Mouse (Mus musculus): ENCODE data around the gene Nup214. TPM values are rescaled to one million over a fixed set of nuclear protein-coding genes. Genes with fewer than 3 reads are reported as not detected.
A peak's percentile ranks its signal among the peaks of the same experiment; 100 is the strongest.

Gene Nup214
- total RNA-seq, 1 experiment from 2014 or later: 76.3 TPM

DNA sequence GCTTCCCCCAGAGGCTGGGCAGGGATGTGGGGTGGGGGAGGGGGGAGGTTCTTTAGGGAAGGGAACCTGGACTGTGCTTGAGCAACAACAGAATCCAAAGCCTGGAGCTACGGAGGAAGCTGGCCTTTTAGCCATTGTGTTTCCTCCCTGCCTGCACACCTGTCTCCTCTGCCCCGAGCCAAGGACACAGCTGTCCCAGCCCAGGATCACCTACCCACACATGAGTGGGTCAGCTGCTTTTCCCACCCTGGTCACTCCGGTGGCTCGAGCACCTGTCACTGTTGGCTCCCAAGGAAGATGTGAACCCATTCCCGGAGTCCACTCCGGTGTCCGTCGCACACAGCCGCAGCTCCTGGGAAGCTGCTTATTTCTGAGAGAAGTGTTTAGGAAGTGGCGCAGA is 17.0 kb upstream of the Nup214 start:
- no peak for ATAC-seq (replicated peaks in 1 of 2; ENCODE audit: insufficient read depth in 1 of 2, low FRiP score in 2 of 2, low TSS enrichment in 1 of 2, low read depth in 1 of 2, poor library complexity in 2 of 2, severe bottlenecking in 2 of 2)

GRCm38 (mm10) chr2:31960986-31961385 is 13.2 kb upstream of the Nup214 start:
- ATAC-seq (replicated peaks in 1 of 2; ENCODE audit: insufficient read depth in 1 of 2, low FRiP score in 2 of 2, low TSS enrichment in 1 of 2, low read depth in 1 of 2, poor library complexity in 2 of 2, severe bottlenecking in 2 of 2): no peak

DNA sequence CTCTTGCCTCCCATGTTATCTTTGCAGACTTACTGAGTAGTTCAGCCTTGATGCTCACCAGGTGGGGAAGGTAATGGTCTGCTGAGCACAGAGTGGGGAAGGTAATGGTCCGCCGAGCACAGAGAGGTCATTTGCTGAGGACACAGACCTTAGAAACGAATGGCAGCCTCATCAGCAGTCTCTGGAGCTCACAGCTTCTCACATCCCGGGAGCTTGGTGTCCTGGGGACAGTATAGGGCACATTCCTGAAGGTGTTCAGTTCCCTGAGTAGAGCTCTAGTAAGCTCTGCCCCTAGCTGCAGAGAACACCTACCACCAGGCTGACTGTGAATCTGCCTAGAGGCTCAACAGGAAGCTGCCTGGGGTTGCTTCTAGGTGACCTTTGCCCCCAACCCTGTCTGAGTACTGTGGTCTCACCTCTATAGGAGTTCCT is 12.4 kb upstream of the Nup214 start:
- no peak for ATAC-seq (replicated peaks in 1 of 2; ENCODE audit: insufficient read depth in 1 of 2, low FRiP score in 2 of 2, low TSS enrichment in 1 of 2, low read depth in 1 of 2, poor library complexity in 2 of 2, severe bottlenecking in 2 of 2)

DNA sequence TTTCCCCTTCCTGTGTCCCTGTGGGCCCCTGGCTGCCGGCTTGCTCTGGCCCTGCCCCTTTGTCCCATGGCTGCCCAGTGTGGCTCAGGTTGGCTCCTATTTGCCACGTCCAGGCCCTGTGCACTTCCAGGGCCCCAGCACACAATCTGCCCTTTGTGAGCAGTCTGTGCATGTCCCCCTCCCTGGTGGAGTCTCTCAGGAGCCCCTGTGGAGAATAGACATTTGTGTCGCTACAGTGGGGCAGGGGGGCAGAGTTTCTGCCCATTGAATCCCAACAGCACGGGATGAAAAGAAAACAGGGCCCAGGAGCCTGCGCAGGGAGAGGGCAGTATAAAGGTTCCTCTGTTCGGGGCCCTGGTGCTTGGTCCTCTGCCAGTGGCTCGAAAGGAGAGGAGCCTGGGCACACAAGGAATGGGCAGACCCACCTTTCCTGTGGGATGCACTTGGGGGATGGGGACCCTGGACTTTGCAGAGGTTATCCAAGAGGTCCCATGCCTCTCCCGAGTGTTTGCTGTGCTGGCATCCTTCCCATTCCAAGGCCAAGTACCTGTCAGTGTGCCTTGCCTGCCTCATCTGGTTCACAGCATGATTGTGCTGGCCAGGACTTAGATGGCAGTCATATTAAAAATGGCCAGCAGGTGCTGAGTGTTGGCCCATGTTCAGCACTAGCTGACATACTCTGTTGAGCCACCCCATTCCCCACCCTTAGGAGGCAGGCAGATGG is 11.6 kb upstream of the Nup214 start:
- no peak for ATAC-seq (replicated peaks in 1 of 2; ENCODE audit: insufficient read depth in 1 of 2, low FRiP score in 2 of 2, low TSS enrichment in 1 of 2, low read depth in 1 of 2, poor library complexity in 2 of 2, severe bottlenecking in 2 of 2)

DNA sequence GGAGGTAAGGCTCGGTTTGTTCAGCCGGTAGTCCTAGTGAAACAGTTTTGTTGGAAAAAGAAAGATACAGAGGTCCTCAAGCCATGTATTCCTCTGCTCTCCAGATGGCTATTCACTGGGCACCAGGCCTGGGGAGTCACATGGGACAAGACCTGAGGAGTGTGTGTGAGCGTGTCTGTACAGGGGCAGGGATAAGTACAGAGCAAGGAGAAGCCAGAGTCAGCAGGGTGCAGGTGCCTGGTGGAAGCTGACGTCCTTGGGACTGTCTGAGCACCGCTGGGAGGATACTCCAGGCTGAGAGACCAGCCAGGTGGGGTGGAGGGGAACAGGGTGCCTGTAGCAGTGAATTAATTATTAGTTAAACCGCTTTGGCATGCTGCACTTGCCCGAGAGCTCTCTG is 10.7 kb upstream of the Nup214 start:
- no peak for ATAC-seq (replicated peaks in 1 of 2; ENCODE audit: insufficient read depth in 1 of 2, low FRiP score in 2 of 2, low TSS enrichment in 1 of 2, low read depth in 1 of 2, poor library complexity in 2 of 2, severe bottlenecking in 2 of 2)

DNA sequence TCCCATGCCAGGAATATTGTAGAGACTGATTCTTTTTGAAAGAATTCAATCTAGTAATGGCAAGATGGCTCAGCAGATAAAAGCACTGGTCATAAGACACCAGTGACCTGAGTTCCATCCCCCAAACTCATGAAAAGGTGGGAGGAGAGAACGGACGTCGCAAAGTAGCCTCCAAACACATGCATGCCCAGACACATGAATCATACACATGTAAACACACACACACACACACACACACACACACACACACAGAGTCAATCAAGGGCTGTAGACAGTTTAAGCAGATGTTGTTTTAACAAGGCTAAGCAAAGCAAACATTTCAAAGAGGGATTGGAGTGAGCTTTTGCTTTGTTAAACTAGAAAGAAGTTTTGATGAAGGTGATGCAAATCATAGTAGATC is 10.0 kb upstream of the Nup214 start:
- no peak for ATAC-seq (replicated peaks in 1 of 2; ENCODE audit: insufficient read depth in 1 of 2, low FRiP score in 2 of 2, low TSS enrichment in 1 of 2, low read depth in 1 of 2, poor library complexity in 2 of 2, severe bottlenecking in 2 of 2)

DNA sequence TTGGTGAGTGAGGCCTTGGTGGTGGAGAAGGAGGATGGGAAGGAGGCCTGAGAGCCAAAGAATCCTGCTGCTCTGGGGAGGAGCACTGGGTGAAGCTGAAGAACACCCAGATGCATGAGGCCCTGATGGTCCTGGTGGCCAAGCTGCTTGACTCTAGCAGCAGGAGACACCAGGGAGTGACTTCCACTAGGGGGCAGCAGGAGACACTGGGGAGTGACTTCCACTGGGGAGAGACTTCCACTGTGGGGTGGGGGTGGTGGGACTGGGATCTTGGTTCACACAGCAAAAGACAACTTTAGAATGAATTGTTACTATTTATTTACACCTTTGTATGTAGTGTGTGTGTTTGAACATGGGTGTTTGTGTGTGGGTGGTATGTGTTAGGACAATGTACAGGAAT is 9.1 kb upstream of the Nup214 start:
- peak; percentile 46 to 59; a peak in 1 of 4 replicates for ATAC-seq (replicated peaks in 1 of 2; ENCODE audit: insufficient read depth in 1 of 2, low FRiP score in 2 of 2, low TSS enrichment in 1 of 2, low read depth in 1 of 2, poor library complexity in 2 of 2, severe bottlenecking in 2 of 2)

- ATAC-seq (replicated peaks in 1 of 2; ENCODE audit: insufficient read depth in 1 of 2, low FRiP score in 2 of 2, low TSS enrichment in 1 of 2, low read depth in 1 of 2, poor library complexity in 2 of 2, severe bottlenecking in 2 of 2): no peak
Measured at GRCm38 (mm10) chr2:31966801-31967200, 7.4 kb upstream of the Nup214 start.

DNA sequence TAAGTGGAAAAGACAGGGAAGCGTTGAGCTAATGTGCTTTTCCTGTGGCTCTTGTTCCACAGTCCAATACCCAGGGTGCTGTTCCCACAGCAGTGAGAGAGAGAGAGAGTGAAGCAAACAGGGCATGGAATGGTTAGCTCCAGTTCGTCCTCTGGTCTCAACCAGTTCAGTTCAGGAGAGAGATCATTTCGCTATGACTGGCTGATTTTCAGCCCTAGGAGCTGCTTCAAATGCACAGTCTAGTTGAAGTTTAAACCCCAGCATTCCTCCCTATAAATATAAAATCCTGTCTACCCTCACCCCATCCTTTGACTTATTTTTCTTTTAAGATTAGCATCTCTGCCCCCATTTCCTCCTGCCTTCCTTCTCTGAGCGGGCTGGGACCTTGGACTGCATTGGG is 1.6 kb upstream of the Nup214 start:
- ATAC-seq (replicated peaks in 1 of 2; ENCODE audit: insufficient read depth in 1 of 2, low FRiP score in 2 of 2, low TSS enrichment in 1 of 2, low read depth in 1 of 2, poor library complexity in 2 of 2, severe bottlenecking in 2 of 2): no peak

DNA sequence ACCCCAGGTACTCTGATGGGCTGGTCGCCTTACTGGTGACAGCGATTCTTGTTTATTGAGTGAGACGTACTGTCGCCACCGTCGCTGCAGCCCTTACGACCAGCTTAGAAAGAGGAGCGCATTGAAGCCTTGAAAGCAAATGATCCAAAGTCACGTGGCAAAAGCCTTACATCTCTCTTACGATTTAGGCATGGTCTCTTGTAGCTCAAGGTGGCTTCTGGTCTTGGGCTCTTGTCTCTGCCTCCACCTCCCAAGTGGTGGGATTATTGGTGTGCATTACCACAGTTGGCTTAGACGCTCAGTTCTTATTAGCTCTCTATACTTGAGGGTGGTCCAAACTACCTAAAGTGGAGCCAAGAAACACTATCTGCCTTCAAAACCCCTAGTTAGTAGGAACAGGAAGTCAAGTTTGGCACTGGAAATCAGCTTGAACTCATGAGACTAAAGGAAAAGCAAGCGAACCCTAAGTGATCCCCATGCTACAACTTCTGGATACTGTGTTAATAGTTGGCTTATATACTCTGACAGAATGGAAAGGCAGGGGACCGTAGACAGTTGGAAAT is 654 bp downstream of the Nup214 start:
- no peak for ATAC-seq (replicated peaks in 1 of 2; ENCODE audit: insufficient read depth in 1 of 2, low FRiP score in 2 of 2, low TSS enrichment in 1 of 2, low read depth in 1 of 2, poor library complexity in 2 of 2, severe bottlenecking in 2 of 2)

- ATAC-seq (replicated peaks in 1 of 2; ENCODE audit: insufficient read depth in 1 of 2, low FRiP score in 2 of 2, low TSS enrichment in 1 of 2, low read depth in 1 of 2, poor library complexity in 2 of 2, severe bottlenecking in 2 of 2): no peak
Measured at GRCm38 (mm10) chr2:31987774-31988173, 13.5 kb downstream of the Nup214 start.

DNA sequence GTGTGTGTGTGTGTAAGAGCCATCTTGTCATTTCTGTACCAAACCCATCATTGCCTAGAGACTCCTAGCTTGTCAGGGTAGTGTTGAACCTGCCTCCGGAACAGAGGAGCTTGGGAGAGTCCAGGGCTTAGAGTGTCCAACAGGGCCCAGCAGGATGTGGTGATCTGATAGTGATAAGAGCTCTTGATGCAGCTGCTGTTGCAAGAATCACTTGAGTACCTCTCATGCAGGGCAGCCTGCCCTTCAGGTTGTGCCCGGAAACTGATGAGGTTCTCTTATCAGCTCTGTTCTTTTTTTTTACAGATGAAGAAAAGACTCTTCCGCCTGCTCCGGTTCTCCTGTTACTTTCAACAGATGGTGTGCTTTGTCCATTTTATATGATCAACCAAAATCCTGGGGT is 16.7 kb downstream of the Nup214 start:
- no peak for ATAC-seq (replicated peaks in 1 of 2; ENCODE audit: insufficient read depth in 1 of 2, low FRiP score in 2 of 2, low TSS enrichment in 1 of 2, low read depth in 1 of 2, poor library complexity in 2 of 2, severe bottlenecking in 2 of 2)

DNA sequence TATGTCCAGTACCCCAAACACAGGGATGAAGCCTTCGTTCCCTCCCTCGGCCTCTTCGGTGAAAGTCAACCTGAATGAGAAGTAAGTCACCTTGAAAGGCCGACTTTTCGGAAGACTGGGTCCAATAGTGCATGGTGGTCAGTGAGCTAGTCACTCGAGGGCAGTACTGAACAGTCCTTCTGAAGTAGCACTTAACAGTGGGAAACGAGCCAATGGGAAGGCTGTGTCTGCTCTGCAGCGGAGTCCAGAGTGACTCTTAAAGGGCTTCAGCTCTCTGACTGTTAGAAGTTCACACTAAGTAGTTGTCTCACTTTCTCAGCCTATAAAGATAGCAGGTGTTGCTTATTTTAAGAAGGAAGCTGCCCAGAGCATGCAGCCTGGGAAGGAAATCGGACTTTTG is 20.7 kb downstream of the Nup214 start:
- ATAC-seq (replicated peaks in 1 of 2; ENCODE audit: insufficient read depth in 1 of 2, low FRiP score in 2 of 2, low TSS enrichment in 1 of 2, low read depth in 1 of 2, poor library complexity in 2 of 2, severe bottlenecking in 2 of 2): no peak

DNA sequence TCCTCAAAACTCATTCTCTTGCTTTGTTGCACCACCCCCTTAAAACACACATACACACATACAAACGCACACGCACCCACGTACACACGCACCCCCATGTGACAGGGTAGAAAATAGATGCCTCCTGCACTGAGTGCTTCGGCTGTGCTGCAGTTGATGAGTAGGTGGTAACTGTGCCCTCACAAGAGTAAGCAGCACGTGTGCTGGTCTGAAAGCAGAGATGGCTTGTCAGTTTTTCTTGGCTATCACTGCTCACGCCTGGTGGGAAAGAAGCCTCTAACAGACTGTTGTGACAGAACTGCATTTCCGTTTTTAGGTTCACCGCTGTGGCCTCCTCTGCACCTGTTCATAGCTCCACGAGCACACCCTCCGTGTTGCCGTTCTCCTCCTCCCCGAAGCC is 21.8 kb downstream of the Nup214 start:
- no peak for ATAC-seq (replicated peaks in 1 of 2; ENCODE audit: insufficient read depth in 1 of 2, low FRiP score in 2 of 2, low TSS enrichment in 1 of 2, low read depth in 1 of 2, poor library complexity in 2 of 2, severe bottlenecking in 2 of 2)

GRCm38 (mm10) chr2:31997539-31997938 is 23.3 kb downstream of the Nup214 start:
- no peak for ATAC-seq (replicated peaks in 1 of 2; ENCODE audit: insufficient read depth in 1 of 2, low FRiP score in 2 of 2, low TSS enrichment in 1 of 2, low read depth in 1 of 2, poor library complexity in 2 of 2, severe bottlenecking in 2 of 2)

GRCm38 (mm10) chr2:31998443-31998842 is 24.2 kb downstream of the Nup214 start:
- ATAC-seq (replicated peaks in 1 of 2; ENCODE audit: insufficient read depth in 1 of 2, low FRiP score in 2 of 2, low TSS enrichment in 1 of 2, low read depth in 1 of 2, poor library complexity in 2 of 2, severe bottlenecking in 2 of 2): no peak

GRCm38 (mm10) chr2:32008311-32008710 is 34.1 kb downstream of the Nup214 start:
- ATAC-seq (replicated peaks in 1 of 2; ENCODE audit: insufficient read depth in 1 of 2, low FRiP score in 2 of 2, low TSS enrichment in 1 of 2, low read depth in 1 of 2, poor library complexity in 2 of 2, severe bottlenecking in 2 of 2): no peak

- ATAC-seq (replicated peaks in 1 of 2; ENCODE audit: insufficient read depth in 1 of 2, low FRiP score in 2 of 2, low TSS enrichment in 1 of 2, low read depth in 1 of 2, poor library complexity in 2 of 2, severe bottlenecking in 2 of 2): no peak
Measured at GRCm38 (mm10) chr2:32008716-32009115, 34.5 kb downstream of the Nup214 start.

DNA sequence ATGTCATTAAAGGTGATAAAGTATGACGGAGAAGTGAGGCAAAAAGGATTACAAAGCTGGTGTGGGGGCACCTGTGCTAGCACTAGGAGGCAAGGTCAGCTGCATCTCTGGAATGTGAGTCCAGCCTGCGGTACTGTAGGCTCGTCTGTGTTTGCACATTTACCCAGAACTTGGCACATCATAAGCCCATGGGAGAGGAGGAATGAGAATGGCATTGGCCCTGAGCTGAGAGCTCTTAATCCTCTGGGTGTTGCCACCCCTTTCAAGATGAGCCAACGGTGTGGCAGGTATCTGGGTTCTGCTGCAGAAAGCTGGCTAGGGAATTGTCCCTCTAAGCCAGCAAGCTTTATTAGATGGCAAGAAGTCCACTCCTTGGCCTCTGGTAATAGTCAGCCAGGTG is 45.5 kb downstream of the Nup214 start:
- no peak for ATAC-seq (replicated peaks in 1 of 2; ENCODE audit: insufficient read depth in 1 of 2, low FRiP score in 2 of 2, low TSS enrichment in 1 of 2, low read depth in 1 of 2, poor library complexity in 2 of 2, severe bottlenecking in 2 of 2)

Measured in hematopoietic stem cell, adult 5-6 weeks (primary cell).